Mouse (Mus musculus): ENCODE results near the gene Apex2.
"Not testable (repeated sequence)": the region's sequence is repeated elsewhere in the genome, so short reads cannot be mapped to it uniquely, and the experiment has no call there.

DNA sequence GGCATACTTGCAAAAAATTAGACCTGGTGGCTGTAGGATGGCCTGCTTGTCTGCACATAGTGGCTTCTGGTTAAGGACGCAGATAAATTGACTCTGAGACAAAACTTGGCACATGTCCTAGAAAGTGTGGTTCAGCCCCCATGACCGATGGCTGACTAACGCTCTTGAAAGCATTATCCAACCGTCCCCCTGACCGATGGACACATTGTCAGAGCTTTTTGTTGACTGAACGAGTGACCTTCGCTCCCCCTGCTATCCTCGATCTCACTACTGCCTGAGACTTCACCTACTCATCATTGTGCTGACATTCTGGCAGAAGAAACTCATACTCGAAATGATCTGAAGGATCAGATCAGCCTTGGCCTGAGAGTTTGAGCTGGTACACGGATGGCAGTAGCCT, 101.9 kb downstream of the Apex2 start:
- TF ChIP-seq CTCF (IDR thresholded peaks at IDR 0.05; ENCODE audit: insufficient read depth, low read length); POLR2A (IDR thresholded peaks at IDR 0.05; ENCODE audit: borderline replicate concordance, extremely low read depth, low read depth, low read length): not testable (repeated sequence)

All from lung, adult 2 months (tissue).